Mouse (Mus musculus) hindbrain, postnatal 0 days (tissue): ENCODE measurements around the gene Caskin1. TPM values are rescaled to one million over a fixed set of nuclear protein-coding genes. Genes with fewer than 3 reads are reported as not detected.
A peak's percentile ranks its signal among the peaks of the same experiment; 100 is the strongest.
"Not testable (repeated sequence)": the region's sequence is repeated elsewhere in the genome, so short reads cannot be mapped to it uniquely, and the experiment has no call there.

ENCODE experiments used
- ATAC-seq: fragments of 200-750 bp; cut with Nextera tagmentation; 2 replicates; pipeline ENCODE4 v1.8.0; 2017; ENCODE audit warnings: mild to moderate bottlenecking, moderate TSS enrichment, moderate library complexity
- DNase-seq: peaks from one replicate; pipeline ENCODE4 v3.0.0-alpha.2; 2015; ENCODE audit warnings: low spot score
- H3K27ac ChIP-seq: fragments of 300-500 bp; sonication (generic); 2 replicates; pipeline ENCODE4 v1.5.1; 2014; ENCODE audit warnings: mild to moderate bottlenecking
- H3K27me3 ChIP-seq: fragments of 300-500 bp; sonication (generic); 2 replicates; pipeline ENCODE4 v1.6.1; 2014; ENCODE audit warnings: low read length, mixed read lengths; ENCODE audit not compliant: insufficient read depth
- H3K36me3 ChIP-seq: fragments of 300-500 bp; sonication (generic); 2 replicates; pipeline ENCODE4 v1.6.1; 2014; ENCODE audit warnings: low read length, mixed read lengths; ENCODE audit not compliant: insufficient read depth
- H3K4me1 ChIP-seq: fragments of 300-500 bp; sonication (generic); 2 replicates; pipeline ENCODE4 v1.6.1; 2014; ENCODE audit warnings: antibody characterized with exemption, low read length, mixed read lengths; ENCODE audit not compliant: insufficient read depth
- H3K4me2 ChIP-seq: fragments of 300-500 bp; sonication (generic); 2 replicates; pipeline ENCODE4 v1.6.1; 2014; ENCODE audit warnings: low read depth, mild to moderate bottlenecking, low read length, moderate library complexity, mixed read lengths
- H3K4me3 ChIP-seq: fragments of 300-500 bp; sonication (generic); 2 replicates; pipeline ENCODE4 v1.5.1; 2014; ENCODE audit warnings: low read length
- H3K9ac ChIP-seq: fragments of 300-500 bp; sonication (generic); replicated peaks from 2 replicates; pipeline ENCODE4 v1.6.1; 2014; ENCODE audit warnings: mild to moderate bottlenecking, low read length, moderate library complexity, mixed read lengths
- H3K9me3 ChIP-seq: fragments of 300-500 bp; sonication (generic); 2 replicates; pipeline ENCODE4 v1.6.1; 2016; ENCODE audit warnings: low read length, mixed read lengths
- CTCF ChIP-seq: IDR thresholded peaks from 2 replicates; pipeline ENCODE4 v1.5.1; 2016; ENCODE audit warnings: antibody characterized with exemption, control low read depth, low read depth
- WGBS: fragments of 180-500 bp; shearing (Covaris S2); extraction: QIAGEN DNeasy Blood & Tissue Kit; methylation state at CpG from one replicate; pipeline ENCODE4 v1.1.7; 2014; 5-methylcytosine and 5-hydroxymethylcytosine counted together
- polyA plus RNA-seq: library from polyadenylated mRNA; unstranded; fragments of >200 nt; fragmentation: Nextera tagmentation; extraction: Ambion mirVana; gene quantifications from 2 replicates; pipeline ENCODE4 v1.2.1, GENCODE M21; 2015
- total RNA-seq: library from RNA; depleted of rRNA; stranded (reverse); fragments of >200 nt; gene quantifications from 2 replicates; pipeline ENCODE4 v1.2.3, GENCODE M21; 2014

Gene Caskin1
- total and polyA plus RNA-seq, 2 experiments from 2014 or later = 42.1 to 163 TPM

DNA sequence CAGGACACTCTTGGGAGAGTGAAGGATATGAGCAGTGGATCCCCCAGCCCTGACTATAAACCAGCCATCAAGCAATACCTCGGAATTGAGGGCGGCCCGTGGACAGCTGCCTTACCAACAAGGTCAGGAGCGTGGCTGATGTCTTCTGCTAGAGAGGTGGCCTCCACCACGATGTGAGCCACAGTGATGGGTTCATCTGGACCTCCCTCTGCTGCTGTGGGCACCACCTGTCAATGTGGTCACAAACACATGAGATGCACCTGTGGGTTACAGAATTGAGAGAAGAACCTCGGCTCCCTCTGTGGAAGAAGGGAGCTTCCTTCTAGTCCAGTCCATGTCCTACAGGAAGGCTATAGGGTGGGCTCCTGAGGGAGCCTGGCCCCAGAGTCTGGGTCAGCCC is 38.9 kb upstream of the Caskin1 start:
- Histone ChIP-seq H3K4me2 (no peak overlapping the region), H3K27me3 (no peaks in the 10 kb centered on the region), H3K27ac (no peak overlapping the region), H3K4me1 (0 out of 2 replicates have a peak, but pooled peaks cover 8% of the 10 kb centered on the region), H3K9me3 (no peaks in the 10 kb centered on the region), H3K36me3 (peaks cover 62% of the 10 kb centered on the region), H3K9ac (no peak overlapping the region), H3K4me3 (no peak overlapping the region)
- no peak for TF ChIP-seq CTCF
- WGBS = 90% methylated on average over 6 of the region's 6 CpGs
- ATAC-seq (no peak), DNase-seq (no peak)

DNA sequence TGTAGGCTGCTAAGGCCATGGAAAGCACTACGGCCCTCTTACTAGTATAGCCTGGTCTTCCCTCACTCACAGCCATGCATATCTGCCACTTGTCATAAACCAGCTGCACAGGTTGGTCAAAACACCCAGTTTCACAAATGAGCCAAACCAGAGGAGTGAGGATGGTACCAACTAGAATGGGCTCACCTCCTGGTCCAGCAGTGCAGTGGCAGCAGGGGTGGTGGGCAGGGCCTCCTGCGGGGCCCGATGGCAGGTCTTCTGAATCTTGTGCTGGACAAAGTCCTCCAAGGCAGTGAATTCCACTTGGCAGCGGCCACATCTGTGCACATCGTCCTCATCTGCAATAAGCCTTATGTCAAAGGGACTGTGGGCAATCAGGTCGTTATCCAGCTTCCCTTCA is 37.2 kb upstream of the Caskin1 start:
- Histone ChIP-seq H3K27me3 (no peaks in the 10 kb centered on the region), H3K9me3 (no peaks in the 10 kb centered on the region), H3K36me3 (peaks cover 46% of the 10 kb centered on the region), H3K4me3 (no peak overlapping the region), H3K4me1 (0 out of 2 replicates have a peak, but pooled peaks cover 8% of the 10 kb centered on the region), H3K27ac (no peak overlapping the region), H3K9ac (no peak overlapping the region), H3K4me2 (no peak overlapping the region)
- ATAC-seq (no peak), DNase-seq (no peak)
- WGBS = 95% methylated on average over 6 of the region's 6 CpGs
- TF ChIP-seq CTCF = no peak

DNA sequence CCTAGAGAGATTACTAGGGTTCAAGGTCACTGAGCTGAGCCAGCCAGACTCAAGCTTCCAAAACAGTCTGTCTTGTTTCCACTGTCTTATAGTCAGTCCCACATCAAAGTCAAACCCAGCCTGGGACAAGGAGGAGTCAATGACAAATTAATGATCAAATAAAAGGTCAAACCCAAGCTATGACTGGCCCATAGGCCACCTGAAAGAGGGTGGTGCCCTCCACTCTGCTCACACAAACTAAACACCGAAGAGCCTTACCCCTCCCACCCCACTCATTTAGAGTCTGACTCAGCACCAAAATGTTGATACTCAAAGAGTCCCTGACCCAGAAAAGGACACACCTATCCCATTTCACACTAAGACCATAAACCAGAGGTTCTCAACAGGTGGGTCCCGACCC is 35.0 kb upstream of the Caskin1 start:
- Histone ChIP-seq H3K4me3 (no peak overlapping the region), H3K4me2 (peak overlapping the region; percentile 65; the same call in 1 of the 2 replicates), H3K36me3 (peaks cover 24% of the 10 kb centered on the region), H3K4me1 (0 out of 2 replicates have a peak, but pooled peaks cover 8% of the 10 kb centered on the region), H3K27me3 (no peaks in the 10 kb centered on the region), H3K27ac (no peak overlapping the region), H3K9ac (no peak overlapping the region), H3K9me3 (no peaks in the 10 kb centered on the region)
- 95% methylated on average over 2 of the region's 2 CpGs for WGBS
- DNase-seq (no peak), ATAC-seq (no peak)
- TF ChIP-seq CTCF = no peak

DNA sequence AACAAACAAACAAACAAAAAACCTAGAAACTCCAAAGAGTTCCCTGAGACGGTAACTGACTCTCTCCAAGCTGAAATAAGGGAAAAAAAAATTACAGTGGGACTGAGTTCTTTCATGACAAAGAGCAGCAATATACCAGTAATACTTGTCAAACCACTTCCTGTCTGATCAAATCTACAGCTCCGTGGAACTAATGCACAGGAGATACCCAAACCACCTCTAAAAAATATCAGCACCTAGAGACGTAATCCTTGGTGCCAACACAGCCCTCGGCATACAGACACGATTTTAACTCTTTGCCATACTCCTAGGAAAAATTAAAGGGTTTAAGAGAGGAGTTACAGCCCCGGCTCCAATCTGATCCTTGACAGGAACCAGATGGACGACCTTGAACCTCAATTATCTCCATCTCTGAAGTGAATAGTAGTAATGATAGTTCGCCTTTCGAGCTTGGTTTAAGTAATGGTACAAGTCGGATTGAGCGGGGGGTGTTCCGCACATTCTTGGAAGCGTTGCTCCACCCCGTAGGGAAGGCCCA is 34.1 kb upstream of the Caskin1 start:
- H3K4me1 ChIP-seq = 0 out of 2 replicates have a peak, but pooled peaks cover 8% of the 10 kb centered on the region
- peak overlapping the region; percentile 94 for H3K27ac ChIP-seq
- H3K4me3 ChIP-seq = peak overlapping the region; percentile 78
- no peak for ATAC-seq
- no peaks in the 10 kb centered on the region for H3K9me3 ChIP-seq
- no peaks in the 10 kb centered on the region for H3K27me3 ChIP-seq
- TF ChIP-seq CTCF = no peak
- H3K36me3 ChIP-seq = peaks cover 15% of the 10 kb centered on the region
- WGBS = 5% methylated on average over 14 of the region's 14 CpGs
- peak overlapping the region; percentile 89 for H3K9ac ChIP-seq
- DNase-seq = no peak
- H3K4me2 ChIP-seq = peak overlapping the region; percentile 65

DNA sequence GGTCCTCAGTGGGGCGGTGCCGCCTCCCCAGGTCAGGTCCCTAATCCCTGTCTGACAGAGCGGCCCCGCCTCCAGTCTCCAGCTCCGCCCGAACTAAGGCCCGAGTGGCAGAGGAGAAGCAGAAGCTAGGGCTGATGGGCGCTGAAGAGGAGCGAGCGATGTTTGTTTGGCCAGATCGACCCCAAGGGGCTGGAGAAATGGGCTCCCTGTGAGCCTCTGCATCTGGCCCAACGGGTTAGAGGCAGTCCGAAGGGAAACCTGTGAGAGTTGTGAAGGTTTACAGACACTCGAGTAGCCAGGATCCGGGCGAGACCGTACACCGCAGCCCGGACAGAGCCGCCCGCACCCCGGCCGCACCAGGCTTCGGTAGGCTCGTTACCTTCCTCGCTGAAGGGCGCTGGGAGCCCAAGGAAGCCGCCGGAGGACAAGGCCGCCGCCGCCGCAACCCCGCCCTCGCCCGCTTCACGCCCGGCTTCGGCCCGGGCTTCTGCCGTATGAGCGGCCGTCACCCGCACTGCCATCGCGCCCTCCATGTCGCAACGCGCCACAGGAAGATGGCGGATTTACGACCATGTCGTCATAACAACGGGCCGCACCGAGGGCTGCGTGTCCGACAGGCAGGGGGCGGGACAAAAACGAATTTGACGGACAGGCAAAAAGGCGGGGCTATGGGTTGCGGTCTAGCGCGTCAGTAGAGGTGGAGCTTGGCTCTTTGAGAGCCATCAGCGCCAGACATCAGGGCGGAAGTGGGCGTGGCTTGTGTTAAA is 33.5 kb upstream of the Caskin1 start:
- no peaks in the 10 kb centered on the region for H3K9me3 ChIP-seq
- no peaks in the 10 kb centered on the region for H3K27me3 ChIP-seq
- peak; percentile 100 for DNase-seq
- ATAC-seq = peak; percentile 96
- H3K4me3 ChIP-seq = peak overlapping the region; percentile 78
- H3K36me3 ChIP-seq = peaks cover 9% of the 10 kb centered on the region
- H3K4me1 ChIP-seq = 0 out of 2 replicates have a peak, but pooled peaks cover 8% of the 10 kb centered on the region
- peak overlapping the region; percentile 89 for H3K9ac ChIP-seq
- H3K4me2 ChIP-seq = peak overlapping the region; percentile 65
- 0 out of 2 replicates have a peak, but pooled peaks have one; percentile 36 for TF ChIP-seq CTCF
- under 1% methylated on average over 67 of the region's 67 CpGs for WGBS
- peak overlapping the region; percentile 94 for H3K27ac ChIP-seq

DNA sequence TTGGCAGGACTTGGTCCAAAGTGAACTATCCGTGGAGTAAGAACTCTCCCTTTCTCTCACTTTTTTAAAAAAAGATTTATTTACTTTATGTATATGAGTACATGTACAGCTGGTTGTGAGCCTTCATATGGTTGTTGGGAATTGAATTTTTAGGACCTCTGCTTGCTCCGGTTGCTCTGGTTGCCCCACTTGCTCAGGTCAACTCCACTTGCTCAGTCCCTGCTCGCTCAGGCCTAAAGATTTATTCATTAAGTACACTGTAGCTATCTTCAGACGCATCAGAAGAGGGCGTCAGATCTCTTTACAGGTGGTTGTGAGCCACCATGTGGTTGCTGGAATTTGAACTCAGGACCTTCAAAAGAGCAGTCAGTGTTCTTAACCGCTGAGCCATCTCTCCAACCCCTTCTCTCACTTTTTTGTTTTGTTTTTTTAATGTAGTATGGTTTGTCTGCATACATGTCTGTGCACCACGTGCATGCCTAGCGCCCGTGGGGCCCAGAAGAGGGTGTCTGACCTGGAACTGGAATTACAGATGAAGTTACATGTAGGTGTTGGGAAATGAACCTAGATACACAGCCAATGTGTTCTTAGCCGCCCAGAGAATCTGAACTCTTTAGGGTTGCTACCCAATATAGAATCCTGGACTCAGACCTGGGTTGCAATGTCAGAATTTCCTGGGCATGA is 32.7 kb upstream of the Caskin1 start:
- H3K36me3 ChIP-seq, DNase-seq, H3K9ac ChIP-seq, H3K9me3 ChIP-seq, ATAC-seq, H3K4me1 ChIP-seq, H3K27me3 ChIP-seq: not testable (repeated sequence)
- H3K4me3 ChIP-seq = peak overlapping the region; percentile 78
- peak overlapping the region; percentile 65 for H3K4me2 ChIP-seq
- peak; percentile 14; the same call in 1 of the 2 replicates for TF ChIP-seq CTCF
- peak overlapping the region; percentile 36; the same call in 1 of the 2 replicates for H3K27ac ChIP-seq
- 44% methylated on average over 10 of the region's 10 CpGs for WGBS
